Mouse (Mus musculus) cortical plate, adult 2 months (tissue): ENCODE measurements around the gene Arhgap24.

Experiments used
- CTCF ChIP-seq: fragments of 200-500 bp; IDR thresholded peaks from 2 replicates; pipeline ENCODE4 v1.5.1; 2011; ENCODE audit warnings: mild to moderate bottlenecking, control low read depth, low read length; ENCODE audit not compliant: insufficient read depth; ENCODE audit errors: extremely low read depth
- POLR2A ChIP-seq: fragments of 200-500 bp; IDR thresholded peaks from 2 replicates; pipeline ENCODE4 v1.6.1; 2011; ENCODE audit warnings: mild to moderate bottlenecking, low read length, control low read depth; ENCODE audit not compliant: insufficient read depth; ENCODE audit errors: extremely low read depth

GRCm38 (mm10) chr5:102774500-102774899, 293.3 kb downstream of the Arhgap24 start:
- TF ChIP-seq CTCF (no peak), POLR2A (no peak)
